Mouse (Mus musculus) kidney, postnatal 25 days (tissue): Measurements from ENCODE around the gene Tstd2.

Experiments
- DNase-seq, 2 experiments: peaks; one replicate each; pipeline ENCODE4 v3.0.0; 2021; ENCODE audit warnings: mixed read lengths in 2 of 2

Gene Tstd2

DNA sequence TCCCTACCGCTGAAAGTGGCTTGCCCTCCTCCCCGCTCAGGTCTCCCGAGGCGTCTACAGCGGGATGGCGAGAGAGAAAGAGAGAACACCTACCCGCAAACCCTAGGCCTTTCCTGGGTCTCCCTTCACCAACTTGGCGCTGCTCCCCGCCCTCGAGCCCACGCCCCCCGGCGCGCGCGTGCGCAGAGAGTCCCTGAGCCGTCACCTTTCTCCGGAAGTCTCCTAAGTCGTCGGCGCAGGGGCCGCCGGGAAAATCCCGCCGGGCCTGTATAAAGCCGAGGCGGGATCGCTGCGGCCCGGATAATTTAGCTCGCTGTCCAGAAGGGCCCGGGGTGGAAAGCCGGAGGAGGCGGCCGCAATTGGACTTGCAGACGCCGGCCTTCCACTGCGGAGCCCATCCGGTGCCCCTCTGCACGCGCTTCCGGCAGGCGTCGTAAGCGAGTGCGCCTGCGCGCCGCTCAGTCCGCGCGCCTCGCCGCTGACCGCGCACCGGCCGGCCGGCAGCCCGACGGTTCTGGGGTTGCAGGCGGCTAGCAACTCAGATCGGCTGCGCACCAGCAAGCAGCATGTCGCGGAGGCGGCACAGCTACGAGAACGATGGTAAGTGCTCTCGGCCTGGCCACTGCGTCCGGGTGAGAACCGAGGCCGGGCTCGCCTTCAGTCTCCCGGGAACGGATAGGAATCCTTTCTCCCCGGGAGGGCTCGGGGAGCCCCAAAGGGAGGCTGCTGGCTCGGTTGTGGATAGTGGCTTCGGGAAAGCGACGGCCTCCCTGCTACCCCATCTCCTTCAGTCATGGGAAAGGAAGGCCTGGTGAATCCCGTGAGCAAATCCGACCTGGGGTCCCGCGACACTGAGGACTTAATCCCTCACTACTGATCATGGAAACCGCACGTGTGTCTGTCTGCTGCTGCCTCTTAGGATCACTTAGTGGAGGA is at the start of gene Tstd2, which contains the start of gene Ncbp1:
Gene Tstd2, minus strand, starts transcription at position 408 of the 936 bp plus-strand sequence.
Gene Ncbp1, plus strand, starts transcription at position 327 of the 936 bp plus-strand sequence.
- DNase-seq, result peak; percentile 92 to 94

GRCm38 (mm10) chr4:46186466-46186865 is 48.0 kb upstream of the Tstd2 start:
- no peak for DNase-seq

DNA sequence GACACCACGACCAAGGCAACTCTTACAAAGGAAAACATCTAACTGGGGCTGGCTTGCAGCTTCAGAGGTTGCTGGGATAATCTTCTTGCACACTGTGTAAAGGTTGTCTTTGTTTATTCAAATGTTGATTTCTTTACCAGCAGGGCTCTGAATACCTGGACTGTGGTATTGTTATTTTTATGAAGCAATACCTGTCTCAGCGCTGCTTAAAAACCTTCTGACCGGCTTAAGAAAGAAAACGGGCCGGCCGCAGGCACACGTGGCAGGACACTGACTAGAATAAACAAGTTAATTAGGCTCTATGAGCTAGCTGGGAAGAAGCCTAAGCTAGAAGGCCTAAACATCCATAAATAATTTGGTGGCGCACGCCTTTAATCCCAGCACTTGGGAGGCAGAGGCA is 47.4 kb upstream of the Tstd2 start:
- no peak for DNase-seq

- DNase-seq, result no peak
Observed at GRCm38 (mm10) chr4:46185423-46185822, 46.9 kb upstream of the Tstd2 start.

- no peak for DNase-seq
Observed at GRCm38 (mm10) chr4:46182181-46182580, 43.7 kb upstream of the Tstd2 start.

DNA sequence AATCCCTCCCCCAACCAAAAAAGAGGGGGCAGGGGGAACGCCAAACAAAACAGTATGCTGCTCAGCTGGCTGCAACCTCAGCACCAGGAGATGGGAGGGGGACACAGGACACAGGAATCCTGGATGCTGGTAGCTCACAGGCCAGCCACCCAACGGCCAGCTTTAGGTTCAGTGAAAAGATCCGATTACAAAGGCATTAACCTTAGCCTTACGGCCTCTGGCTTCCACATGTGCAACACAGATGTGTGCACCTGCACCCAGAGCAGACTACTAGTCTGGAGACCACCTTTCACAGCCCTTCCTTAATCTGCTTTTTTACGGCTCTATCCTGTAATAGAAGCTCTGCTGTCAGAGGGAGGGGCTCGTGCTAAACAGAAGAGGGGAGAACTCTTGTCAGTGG is 42.7 kb upstream of the Tstd2 start:
- DNase-seq, result no peak

DNA sequence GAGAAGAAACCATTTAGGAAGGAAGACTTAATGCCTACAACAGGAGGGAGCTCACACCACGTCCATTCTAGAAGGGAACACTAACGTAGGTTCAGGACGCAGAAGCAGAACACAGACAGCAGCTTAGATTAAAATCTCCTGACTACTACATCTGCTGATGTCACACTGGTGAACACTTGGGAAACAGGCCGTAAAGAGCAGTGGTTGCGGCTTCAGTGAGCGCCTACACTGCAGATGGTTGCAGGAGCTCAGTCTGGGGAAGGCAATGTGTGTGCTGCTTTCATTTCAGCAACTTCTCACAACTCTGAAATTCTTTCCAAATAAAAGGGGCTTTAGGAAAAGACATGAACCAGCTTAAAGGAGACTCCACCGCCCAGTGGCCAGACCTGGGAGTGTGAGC is 39.0 kb upstream of the Tstd2 start:
- no peak for DNase-seq

- no peak for DNase-seq
Observed at GRCm38 (mm10) chr4:46177018-46177417, 38.5 kb upstream of the Tstd2 start.

GRCm38 (mm10) chr4:46176313-46176712 is 37.8 kb upstream of the Tstd2 start:
- no peak for DNase-seq

DNA sequence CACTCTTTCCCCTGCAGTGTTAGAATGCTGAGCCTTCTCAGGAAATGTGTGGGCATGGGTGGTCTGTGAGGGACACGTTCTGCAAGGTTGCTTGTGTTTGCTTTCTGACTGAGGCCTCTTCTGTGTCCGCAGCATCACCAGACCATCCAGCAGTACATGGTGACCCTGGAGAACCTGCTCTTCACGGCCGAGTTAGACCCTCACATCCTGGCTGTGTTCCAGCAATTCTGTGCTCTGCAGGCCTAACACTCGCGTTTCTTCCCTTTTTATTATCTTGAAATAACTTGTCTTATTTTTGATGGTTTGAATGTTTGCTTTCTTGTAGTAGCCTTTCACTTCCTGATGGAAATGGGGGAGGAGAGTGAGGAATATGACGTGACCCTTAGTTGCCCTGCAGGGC is 33.3 kb upstream of the Tstd2 start:
- DNase-seq, result no peak

DNA sequence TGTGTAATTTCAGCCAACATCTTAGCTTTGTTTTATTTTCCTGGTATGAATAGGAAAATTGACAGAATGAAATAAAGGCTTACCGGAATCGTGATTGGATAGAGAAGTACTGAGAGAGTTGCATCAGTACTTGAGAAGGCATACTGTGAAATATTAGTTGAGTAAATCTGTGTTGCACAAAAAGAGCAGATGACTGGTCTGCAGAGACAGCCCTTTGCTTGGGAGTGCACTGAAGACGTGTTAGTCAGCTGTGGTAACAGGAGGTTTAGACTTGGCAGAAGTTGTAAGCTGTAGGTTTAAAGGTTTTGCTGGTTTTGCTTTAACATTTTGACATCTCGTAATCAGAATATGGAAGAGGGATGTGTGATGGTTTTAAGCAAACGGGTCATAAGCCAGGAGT is 27.3 kb upstream of the Tstd2 start:
- DNase-seq, result no peak

DNA sequence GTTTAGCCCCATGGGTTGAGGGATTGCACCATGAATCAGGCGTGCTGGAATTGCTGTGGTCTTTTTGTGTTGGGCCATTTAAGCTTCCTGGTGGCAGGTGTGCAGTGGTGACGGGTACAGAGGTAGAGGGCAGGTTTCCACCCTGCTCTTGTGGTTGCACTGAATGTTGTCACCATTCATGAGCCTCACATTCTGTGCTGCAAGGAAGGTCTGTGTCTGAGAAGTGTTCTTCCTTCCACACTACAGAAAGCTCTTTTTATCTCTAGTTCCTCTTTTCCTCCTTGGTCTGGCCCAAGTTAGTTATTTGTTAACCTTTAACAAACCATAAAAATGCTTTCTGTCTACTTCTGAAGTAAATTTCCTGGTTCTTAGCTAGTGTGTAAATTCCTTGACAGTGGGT is 25.5 kb upstream of the Tstd2 start:
- DNase-seq, result no peak

GRCm38 (mm10) chr4:46151903-46152544 is 13.5 kb upstream of the Tstd2 start:
- DNase-seq, result no peak

- no peak for DNase-seq
Observed at GRCm38 (mm10) chr4:46146881-46147280, 8.4 kb upstream of the Tstd2 start.

- peak in 1 of 2 experiments; percentile 17 for DNase-seq
Observed at GRCm38 (mm10) chr4:46144323-46144722, 5.8 kb upstream of the Tstd2 start.

DNA sequence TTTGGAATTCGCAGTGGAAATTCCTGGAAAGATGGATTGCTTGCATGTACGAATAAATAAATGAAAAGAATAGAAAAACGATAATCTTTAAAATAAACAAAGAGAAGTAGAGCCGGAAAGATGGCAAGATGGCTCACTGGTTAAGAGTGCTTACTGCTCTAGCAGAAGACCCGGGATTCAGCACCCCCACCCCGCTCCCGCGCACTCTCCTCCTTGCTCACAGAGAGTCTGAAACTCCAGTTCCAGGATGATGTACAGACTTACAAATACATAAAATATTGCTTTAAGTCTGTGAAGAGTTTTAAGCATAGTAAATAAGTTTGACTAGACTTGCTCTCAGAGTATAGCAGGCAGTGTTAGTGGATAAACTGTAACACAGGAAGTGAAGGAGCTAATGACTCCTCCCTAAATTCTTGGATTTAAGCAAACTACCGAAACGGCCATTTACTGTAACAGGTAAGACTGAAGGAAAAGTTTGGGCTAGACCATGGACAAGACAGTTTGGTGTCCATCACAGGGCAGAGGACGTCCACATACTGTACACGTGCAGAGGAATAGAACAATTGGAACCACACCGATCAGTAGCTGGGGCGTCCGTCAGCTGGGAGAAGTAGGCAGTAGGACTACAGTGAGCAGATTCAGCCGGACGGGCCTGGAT is 736 bp downstream of the Tstd2 start:
- DNase-seq, result no peak

GRCm38 (mm10) chr4:46131791-46132190 is 6.7 kb downstream of the Tstd2 start:
- DNase-seq, result no peak

DNA sequence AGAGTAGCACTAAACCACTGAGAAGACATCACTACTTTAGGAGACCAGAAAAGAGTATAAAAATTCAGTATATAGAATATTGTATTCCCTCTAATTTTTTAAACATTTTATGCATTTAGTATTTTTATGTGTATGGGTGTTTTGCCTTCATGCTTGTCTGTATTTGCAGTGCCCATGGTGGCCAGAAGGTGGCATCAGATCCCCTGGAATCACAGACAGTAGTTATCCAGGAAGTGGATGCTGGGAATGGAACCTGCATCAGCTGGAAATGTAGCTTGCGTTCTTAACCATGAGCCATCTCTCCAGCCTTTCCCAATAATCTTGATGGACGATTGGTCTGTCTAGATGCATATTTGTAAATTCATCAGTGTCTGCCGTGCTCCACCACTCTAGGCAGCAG is 8.3 kb downstream of the Tstd2 start:
- DNase-seq, result peak; percentile 64 to 74

- DNase-seq, result peak; percentile 66 to 88
Observed at GRCm38 (mm10) chr4:46129311-46130004, 9.0 kb downstream of the Tstd2 start.

- DNase-seq, result peak; percentile 75 to 81
Observed at GRCm38 (mm10) chr4:46126541-46126940, 12.0 kb downstream of the Tstd2 start.

GRCm38 (mm10) chr4:46123358-46123757 is 15.1 kb downstream of the Tstd2 start:
- no peak for DNase-seq

DNA sequence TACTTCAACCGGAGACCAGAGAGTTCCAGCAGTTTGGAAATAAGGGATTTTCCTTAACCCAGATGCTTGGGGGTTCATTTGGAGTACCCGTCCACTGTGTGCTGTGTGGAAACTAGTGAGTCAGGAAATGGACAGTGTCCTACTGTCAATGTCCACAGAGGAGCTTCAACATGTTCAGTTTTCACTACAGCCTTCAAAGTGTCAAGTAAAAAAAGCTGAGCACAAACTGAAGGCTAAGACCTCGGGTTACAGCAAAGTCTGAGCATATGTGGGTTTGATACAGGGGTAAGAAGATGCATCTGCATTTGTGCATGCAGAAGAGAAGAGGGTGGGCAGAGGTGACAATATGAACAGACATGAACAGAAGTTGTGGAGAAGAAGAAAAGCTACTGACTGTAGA is 17.7 kb downstream of the Tstd2 start:
- DNase-seq, result no peak
